Mouse (Mus musculus) adrenal gland, adult 18-20 months (tissue): ENCODE data around the gene Sycn. TPM values are rescaled to one million over a fixed set of nuclear protein-coding genes. Genes with fewer than 3 reads are reported as not detected.

ENCODE experiments used
- DNase-seq, 2 experiments: peaks; one replicate each; pipeline ENCODE4 v3.0.0; 2021 to 2022; ENCODE audit warnings: low spot score in 2 of 2
- total RNA-seq, 2 experiments: library from RNA; stranded (reverse); gene quantifications; 1 replicate in 1 of 2; 2 replicates in 1 of 2; pipeline ENCODE4 v1.2.3; 2021

Sycn gene
- total RNA-seq, 2 experiments from 2014 or later: not detected

DNA sequence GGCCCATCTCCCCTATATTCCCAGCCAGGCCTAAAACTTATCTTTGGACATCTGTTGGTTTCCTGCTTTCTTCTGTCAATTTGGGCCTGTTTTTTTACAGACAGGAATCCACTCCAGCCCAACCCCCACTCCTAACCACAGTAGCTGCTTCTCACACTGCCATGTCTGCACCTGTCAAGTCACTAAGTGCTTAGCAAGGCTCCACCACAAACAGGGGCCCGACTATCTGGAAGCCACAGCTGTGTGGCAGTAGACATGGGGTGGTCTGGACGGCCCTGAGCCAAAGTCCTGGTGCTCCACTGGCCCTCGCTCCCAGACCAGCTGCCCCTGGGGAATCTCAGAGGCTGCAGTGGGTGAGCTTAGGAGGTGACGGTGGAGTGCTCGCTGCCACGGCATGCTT is 17.0 kb downstream of the Sycn start:
- DNase-seq: no peak

DNA sequence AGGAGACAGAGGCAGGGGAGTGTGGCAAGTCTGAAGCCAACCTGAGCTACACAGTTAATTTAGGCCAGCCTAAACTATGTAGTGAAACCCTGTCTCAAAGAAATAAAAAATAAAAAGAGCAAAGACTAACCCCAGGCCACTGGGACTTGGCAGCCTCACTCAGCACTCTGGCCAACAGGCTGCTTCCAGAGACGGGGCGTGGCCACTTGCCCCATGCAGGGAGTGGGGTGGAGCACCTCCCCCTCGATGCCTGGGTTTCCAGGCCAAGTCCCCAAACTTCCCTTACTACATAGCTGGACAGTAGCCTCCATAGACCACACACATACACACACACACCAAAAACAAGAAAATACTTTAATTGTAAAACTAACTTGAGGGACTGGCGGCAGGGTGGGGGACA is 17.8 kb downstream of the Sycn start:
- DNase-seq: no peak

DNA sequence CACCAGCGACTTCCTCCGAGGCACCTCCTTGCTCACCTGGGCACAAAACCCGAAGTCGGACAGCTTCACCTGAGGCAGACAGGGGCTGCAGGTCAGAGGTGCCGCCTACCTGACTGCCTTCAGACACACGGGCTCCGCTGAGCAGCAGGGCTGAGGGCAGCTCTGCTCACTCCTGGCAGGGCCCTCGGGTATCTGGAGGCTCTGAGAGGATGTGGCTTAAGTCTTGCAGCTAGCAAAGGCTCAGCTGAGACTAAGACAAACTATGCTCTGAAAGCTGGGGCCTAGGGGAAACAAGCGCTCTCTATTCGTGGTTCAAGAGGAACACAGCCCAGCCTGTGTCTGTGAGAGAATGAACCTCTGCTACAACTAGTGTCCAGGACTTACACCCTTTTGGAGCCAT is 20.2 kb downstream of the Sycn start:
- no peak for DNase-seq

- no peak for DNase-seq
Measured at GRCm38 (mm10) chr7:28561967-28562366, 21.3 kb downstream of the Sycn start.

DNA sequence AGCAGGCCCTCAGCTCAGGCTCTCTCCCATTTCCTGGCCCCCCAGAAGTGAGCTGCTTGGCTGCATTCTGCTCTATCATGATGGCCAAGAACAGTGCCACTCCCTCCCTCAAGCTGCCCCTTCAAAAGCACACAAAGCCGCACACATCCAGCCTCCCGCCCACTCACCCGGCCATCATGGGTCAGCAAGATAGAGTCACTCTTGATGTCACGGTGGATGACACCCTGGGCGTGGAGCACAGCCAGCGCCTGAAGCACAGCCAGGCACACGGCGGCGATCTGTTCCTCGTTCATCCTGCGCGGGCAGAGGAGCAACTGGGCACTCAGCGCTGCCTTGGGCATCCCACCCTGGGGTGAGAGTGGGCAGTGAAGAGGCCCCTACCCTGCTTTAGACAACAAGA is 21.7 kb downstream of the Sycn start:
- DNase-seq: no peak

GRCm38 (mm10) chr7:28562951-28563350 is 22.3 kb downstream of the Sycn start:
- no peak for DNase-seq

DNA sequence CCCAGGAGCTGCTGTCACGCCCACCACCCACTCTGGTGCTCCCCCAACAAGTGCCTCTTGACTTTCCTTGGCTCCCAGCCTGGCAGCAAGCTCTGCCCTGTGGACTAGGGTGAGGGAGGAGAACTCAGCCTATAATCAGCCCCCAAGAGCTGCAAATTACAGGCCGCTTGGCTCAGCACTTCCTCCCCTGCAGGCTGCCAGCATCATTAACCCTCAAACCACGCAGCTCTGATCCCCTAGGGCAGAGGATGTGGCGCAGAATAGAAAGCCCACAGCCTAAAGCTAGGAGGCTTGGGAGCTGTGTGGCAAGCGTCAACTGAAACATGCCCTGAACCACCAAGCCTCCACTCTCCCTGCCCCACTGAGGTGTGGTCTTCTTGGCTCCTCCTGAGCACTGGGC is 24.7 kb downstream of the Sycn start:
- DNase-seq: no peak

- DNase-seq: no peak
Measured at GRCm38 (mm10) chr7:28567539-28567938, 26.9 kb downstream of the Sycn start.

- DNase-seq: peak; percentile 54 to 65
Measured at GRCm38 (mm10) chr7:28568253-28568652, 27.6 kb downstream of the Sycn start.

GRCm38 (mm10) chr7:28570291-28570981 is 29.8 kb downstream of the Sycn start:
- peak in 1 of 2 experiments; percentile 34 for DNase-seq

- DNase-seq: peak in 1 of 2 experiments; percentile 39
Measured at GRCm38 (mm10) chr7:28570982-28571682, 30.4 kb downstream of the Sycn start.

GRCm38 (mm10) chr7:28572689-28573088 is 32.0 kb downstream of the Sycn start:
- DNase-seq: no peak

DNA sequence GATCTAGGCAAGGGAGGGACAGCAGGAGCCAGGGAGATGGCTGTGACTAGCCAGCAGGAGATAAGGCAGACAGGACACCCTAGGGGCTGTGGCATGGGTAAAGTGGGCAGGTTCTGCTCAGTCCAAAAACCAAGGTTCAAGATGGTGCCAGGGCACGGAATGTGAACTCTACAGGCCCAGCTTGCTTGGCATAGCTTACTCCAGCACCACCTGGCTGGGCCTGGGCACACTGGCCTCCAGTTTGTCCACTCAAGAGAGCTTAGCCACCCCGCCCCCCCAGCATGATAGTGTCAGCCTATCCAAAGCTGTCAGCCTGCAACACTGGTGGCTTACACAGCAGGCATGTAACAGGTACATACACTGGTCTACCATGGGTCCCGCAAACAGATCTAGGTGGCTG is 32.6 kb downstream of the Sycn start:
- DNase-seq: no peak

GRCm38 (mm10) chr7:28575597-28575996 is 34.9 kb downstream of the Sycn start:
- DNase-seq: no peak

DNA sequence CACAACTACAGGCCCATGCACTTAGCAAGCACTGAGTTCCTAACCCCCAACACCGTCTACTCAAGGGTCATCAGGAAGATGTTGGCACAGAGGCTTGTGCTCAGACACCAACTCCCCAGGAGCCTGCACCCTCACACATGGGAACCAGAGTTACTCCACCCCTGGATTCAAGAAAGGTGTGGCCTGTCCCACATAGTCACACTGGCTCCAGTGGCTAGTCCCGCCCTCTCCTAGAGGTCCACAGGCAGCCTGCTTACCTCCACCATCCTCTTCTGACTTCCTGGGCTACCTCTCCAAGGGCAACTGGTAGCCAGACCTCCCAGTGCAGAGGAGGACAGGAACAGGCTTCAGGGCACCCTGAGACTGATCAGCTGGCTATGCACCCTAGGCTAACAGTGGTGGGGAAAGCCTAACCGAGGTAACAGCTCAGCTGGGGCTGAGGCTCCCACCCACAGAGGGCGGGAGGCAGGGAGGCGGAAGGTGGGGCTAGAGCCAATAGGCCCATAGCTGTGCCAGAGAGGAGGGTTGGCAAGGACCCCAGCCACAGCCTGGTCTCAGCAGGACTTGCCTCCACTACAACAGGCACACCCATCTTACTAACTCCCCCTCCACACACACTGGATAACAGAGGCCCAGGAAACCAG is 35.7 kb downstream of the Sycn start:
- no peak for DNase-seq

- DNase-seq: no peak
Measured at GRCm38 (mm10) chr7:28577826-28578542, 37.3 kb downstream of the Sycn start.

DNA sequence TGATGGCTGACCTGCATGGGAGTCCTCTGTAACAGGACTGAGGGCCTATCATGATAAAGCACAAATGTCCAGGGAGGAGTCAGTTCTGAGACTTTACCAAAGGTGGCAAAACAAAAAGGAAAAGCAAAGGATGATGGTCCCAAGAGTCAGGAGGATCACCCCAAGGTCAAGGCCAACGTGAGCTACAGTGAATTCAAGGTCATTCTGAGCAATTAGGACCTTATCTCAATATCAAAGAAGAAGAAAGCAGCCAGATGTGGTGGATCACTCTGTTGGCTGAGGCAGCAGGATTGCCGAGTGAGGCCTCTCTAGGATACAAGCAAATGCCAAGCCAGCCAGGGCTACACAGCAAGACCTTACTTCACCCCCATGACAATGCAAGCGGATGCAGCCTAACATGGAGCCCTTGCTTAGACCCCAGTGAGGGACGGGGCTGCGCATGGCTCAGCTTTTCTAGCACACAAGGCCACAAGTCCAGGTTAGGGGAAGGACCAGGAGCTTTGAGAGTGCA is 37.9 kb downstream of the Sycn start:
- DNase-seq: no peak

DNA sequence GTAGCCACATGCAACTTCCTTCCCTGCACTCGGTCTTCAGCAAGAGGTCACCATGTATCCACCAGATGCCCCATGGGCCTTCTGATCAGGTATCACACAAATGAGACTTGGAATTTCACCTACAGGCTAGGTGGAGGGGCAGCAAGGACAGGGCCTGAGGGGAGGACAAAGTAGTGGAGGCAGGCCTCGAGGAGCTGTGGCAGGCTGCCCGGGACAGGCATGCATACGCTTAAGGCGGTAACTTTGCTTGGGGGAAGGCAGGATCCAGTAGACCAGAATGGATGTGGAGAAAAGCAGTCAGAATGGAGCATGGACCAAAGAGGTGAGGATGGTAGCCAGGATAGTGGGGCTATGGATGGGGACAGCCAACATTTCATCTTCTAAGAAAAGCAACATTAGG is 39.1 kb downstream of the Sycn start:
- DNase-seq: no peak

GRCm38 (mm10) chr7:28581721-28582120 is 41.0 kb downstream of the Sycn start:
- no peak for DNase-seq

DNA sequence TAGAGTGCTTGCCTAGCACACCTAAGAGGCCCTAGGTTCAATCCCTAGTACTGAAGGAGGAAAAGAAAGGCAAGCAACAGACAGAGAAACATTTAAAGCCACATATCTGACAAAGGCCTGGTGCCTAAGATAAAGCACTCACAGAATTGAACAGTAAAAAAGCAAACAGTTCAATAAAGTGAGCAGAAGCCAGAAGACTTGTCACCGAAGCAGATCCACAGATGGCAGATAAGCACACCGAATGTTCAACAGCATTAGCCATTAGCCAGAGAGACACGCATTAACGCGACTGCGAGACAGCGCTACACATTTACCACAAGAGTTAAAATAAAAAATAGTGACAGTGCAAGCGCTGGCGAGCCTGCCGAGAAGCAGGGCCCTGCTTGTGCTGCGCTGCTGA is 42.2 kb downstream of the Sycn start:
- no peak for DNase-seq

GRCm38 (mm10) chr7:28583570-28584344 is 43.1 kb downstream of the Sycn start:
- no peak for DNase-seq
